Mouse (Mus musculus) cortical plate, adult 2 months (tissue): ENCODE results near the gene Stk25.

Source experiments
- CTCF ChIP-seq: fragments of 200-500 bp; IDR thresholded peaks from 2 replicates; pipeline ENCODE4 v1.5.1; 2011; ENCODE audit warnings: mild to moderate bottlenecking, control low read depth, low read length; ENCODE audit not compliant: insufficient read depth; ENCODE audit errors: extremely low read depth
- POLR2A ChIP-seq: fragments of 200-500 bp; IDR thresholded peaks from 2 replicates; pipeline ENCODE4 v1.6.1; 2011; ENCODE audit warnings: mild to moderate bottlenecking, low read length, control low read depth; ENCODE audit not compliant: insufficient read depth; ENCODE audit errors: extremely low read depth

DNA sequence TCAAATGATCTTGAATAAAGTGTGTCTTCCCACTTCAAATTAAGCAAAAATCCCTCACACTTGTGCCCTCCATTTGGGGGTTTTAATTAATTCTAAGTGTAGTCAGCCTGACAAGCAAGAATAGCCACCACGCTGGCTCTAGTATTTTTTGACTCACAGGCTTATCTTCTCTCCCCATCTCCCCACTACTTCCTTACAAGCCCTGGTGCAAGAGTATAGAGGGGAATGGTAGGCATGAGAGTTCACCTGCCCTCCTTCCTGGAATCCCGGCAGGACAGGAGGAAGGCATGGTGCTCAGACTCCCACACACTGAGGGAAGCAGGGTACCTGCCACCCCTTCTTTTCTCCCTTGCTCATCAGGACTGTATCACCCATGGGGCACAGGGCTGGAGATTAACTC lies 4.2 kb downstream of the Stk25 start:
- TF ChIP-seq CTCF = no peak
- TF ChIP-seq POLR2A = no peak
